Mouse (Mus musculus) embryo, embryonic 10 days (tissue): ENCODE results near the gene Kmt2e.
"Not testable (repeated sequence)": the region's sequence is repeated elsewhere in the genome, so short reads cannot be mapped to it uniquely, and the experiment has no call there.

Experiments
- DNase-seq: peaks from one replicate; pipeline ENCODE4 v3.0.0-alpha.2; 2015; ENCODE audit warnings: low spot score

Gene Kmt2e

GRCm38 (mm10) chr5:23432708-23433645, 1.3 kb upstream of the Kmt2e start:
- DNase-seq, result peak; percentile 96

- peak; percentile 71 for DNase-seq
Measured at GRCm38 (mm10) chr5:23434598-23435481, 599 bp downstream of the Kmt2e start.

GRCm38 (mm10) chr5:23435482-23436125, 1.4 kb downstream of the Kmt2e start:
- peak; percentile 60 for DNase-seq

GRCm38 (mm10) chr5:23436735-23437134, 2.5 kb downstream of the Kmt2e start:
- DNase-seq, result no peak

GRCm38 (mm10) chr5:23439857-23440256, 5.6 kb downstream of the Kmt2e start:
- DNase-seq, result no peak

- DNase-seq, result no peak
Measured at GRCm38 (mm10) chr5:23440572-23440971, 6.3 kb downstream of the Kmt2e start.

- DNase-seq, result no peak
Measured at GRCm38 (mm10) chr5:23441916-23442315, 7.7 kb downstream of the Kmt2e start.

GRCm38 (mm10) chr5:23444411-23444810, 10.2 kb downstream of the Kmt2e start:
- no peak for DNase-seq

GRCm38 (mm10) chr5:23453561-23453960, 19.3 kb downstream of the Kmt2e start:
- not testable (repeated sequence) for DNase-seq

- DNase-seq, result no peak
Measured at GRCm38 (mm10) chr5:23461688-23462087, 27.4 kb downstream of the Kmt2e start.

- DNase-seq, result no peak
Measured at GRCm38 (mm10) chr5:23464247-23464646, 30.0 kb downstream of the Kmt2e start.

- no peak for DNase-seq
Measured at GRCm38 (mm10) chr5:23464743-23465142, 30.5 kb downstream of the Kmt2e start.

GRCm38 (mm10) chr5:23466546-23466945, 32.3 kb downstream of the Kmt2e start:
- no peak for DNase-seq

GRCm38 (mm10) chr5:23473098-23473873, 39.0 kb downstream of the Kmt2e start:
- DNase-seq, result no peak

GRCm38 (mm10) chr5:23483811-23484210, 49.6 kb downstream of the Kmt2e start:
- no peak for DNase-seq

- no peak for DNase-seq
Measured at GRCm38 (mm10) chr5:23489231-23489630, 55.0 kb downstream of the Kmt2e start.

GRCm38 (mm10) chr5:23490797-23491196, 56.6 kb downstream of the Kmt2e start:
- peak; percentile 60 for DNase-seq

GRCm38 (mm10) chr5:23496396-23496795, 62.2 kb downstream of the Kmt2e start:
- no peak for DNase-seq

- no peak for DNase-seq
Measured at GRCm38 (mm10) chr5:23496933-23497332, 62.7 kb downstream of the Kmt2e start.

GRCm38 (mm10) chr5:23497920-23498319, 63.7 kb downstream of the Kmt2e start:
- no peak for DNase-seq

- DNase-seq, result no peak
Measured at GRCm38 (mm10) chr5:23499257-23499656, 65.0 kb downstream of the Kmt2e start.
